Mouse (Mus musculus) skeletal muscle tissue, adult 2 months (tissue): ENCODE measurements around the gene Tlnrd1.
"Not testable (repeated sequence)": the region's sequence is repeated elsewhere in the genome, so short reads cannot be mapped to it uniquely, and the experiment has no call there.

Source experiments
- DNase-seq: peaks from one replicate; pipeline ENCODE4 v3.0.0-alpha.2; 2012; ENCODE audit warnings: low read depth, low spot score

The Tlnrd1 gene

GRCm38 (mm10) chr7:83884021-83884658, at the start of gene Tlnrd1, which contains the start of gene Mesd:
Tlnrd1 (minus strand) TSS chr7:83884305.
Mesd (plus strand) TSS chr7:83884466.
- DNase-seq = peak; percentile 78

- no peak for DNase-seq
These were observed 37.5 kb upstream of the Tlnrd1 start for GRCm38 (mm10) chr7:83921637-83922036.

GRCm38 (mm10) chr7:83920241-83920640, 36.1 kb upstream of the Tlnrd1 start:
- no peak for DNase-seq

GRCm38 (mm10) chr7:83914566-83914965, 30.5 kb upstream of the Tlnrd1 start:
- peak; percentile 53 for DNase-seq

- DNase-seq = no peak
These were observed 29.9 kb upstream of the Tlnrd1 start for GRCm38 (mm10) chr7:83913995-83914394.

- no peak for DNase-seq
These were observed 29.4 kb upstream of the Tlnrd1 start for GRCm38 (mm10) chr7:83913405-83913932.

- DNase-seq = no peak
These were observed 27.8 kb upstream of the Tlnrd1 start for GRCm38 (mm10) chr7:83911909-83912308.

- DNase-seq = no peak
These were observed 20.7 kb upstream of the Tlnrd1 start for GRCm38 (mm10) chr7:83904831-83905230.

GRCm38 (mm10) chr7:83902296-83903145, 18.4 kb upstream of the Tlnrd1 start:
- no peak for DNase-seq

GRCm38 (mm10) chr7:83901425-83901824, 17.3 kb upstream of the Tlnrd1 start:
- DNase-seq = no peak

GRCm38 (mm10) chr7:83900519-83900918, 16.4 kb upstream of the Tlnrd1 start:
- no peak for DNase-seq

GRCm38 (mm10) chr7:83898267-83898666, 14.2 kb upstream of the Tlnrd1 start:
- no peak for DNase-seq

- DNase-seq = no peak
These were observed 12.1 kb upstream of the Tlnrd1 start for GRCm38 (mm10) chr7:83896077-83896740.

- DNase-seq = no peak
These were observed 10.2 kb upstream of the Tlnrd1 start for GRCm38 (mm10) chr7:83894348-83894747.

GRCm38 (mm10) chr7:83892333-83892669, 8.2 kb upstream of the Tlnrd1 start:
- no peak for DNase-seq

GRCm38 (mm10) chr7:83891433-83892332, 7.6 kb upstream of the Tlnrd1 start:
- peak; percentile 100 for DNase-seq

GRCm38 (mm10) chr7:83889946-83890345, 5.8 kb upstream of the Tlnrd1 start:
- DNase-seq = not testable (repeated sequence)

- DNase-seq = peak; percentile 68
These were observed 5.3 kb upstream of the Tlnrd1 start for GRCm38 (mm10) chr7:83889383-83889782.

GRCm38 (mm10) chr7:83886366-83887129, 2.4 kb upstream of the Tlnrd1 start:
- no peak for DNase-seq

- no peak for DNase-seq
These were observed 1.7 kb upstream of the Tlnrd1 start for GRCm38 (mm10) chr7:83885835-83886234.
